Mouse (Mus musculus) heart, embryonic 13.5 days (tissue): ENCODE data around the gene Serpina3n. TPM values are rescaled to one million over a fixed set of nuclear protein-coding genes. Genes with fewer than 3 reads are reported as not detected.
A peak's percentile ranks its signal among the peaks of the same experiment; 100 is the strongest.

Experiments
- ATAC-seq: fragments of 200-750 bp; cut with Nextera tagmentation; 2 replicates; pipeline ENCODE4 v1.8.0; 2017; ENCODE audit warnings: moderate TSS enrichment; ENCODE audit not compliant: insufficient number of reproducible peaks, low FRiP score, low TSS enrichment; ENCODE audit errors: extremely low read depth
- H3K27ac ChIP-seq: fragments of 300-500 bp; sonication (generic); replicated peaks from 2 replicates; pipeline ENCODE4 v1.5.1; 2015; ENCODE audit warnings: moderate library complexity, mild to moderate bottlenecking, inconsistent platforms
- H3K27me3 ChIP-seq: fragments of 300-500 bp; sonication (generic); replicated peaks from 2 replicates; pipeline ENCODE4 v1.6.1; 2015; ENCODE audit warnings: mild to moderate bottlenecking, inconsistent platforms
- H3K36me3 ChIP-seq: fragments of 300-500 bp; sonication (generic); 2 replicates; pipeline ENCODE4 v1.6.1; 2015; ENCODE audit warnings: mild to moderate bottlenecking, inconsistent platforms
- H3K4me1 ChIP-seq: fragments of 300-500 bp; sonication (generic); 2 replicates; pipeline ENCODE4 v1.6.1; 2015; ENCODE audit warnings: inconsistent platforms
- H3K4me2 ChIP-seq: fragments of 300-500 bp; sonication (generic); 2 replicates; pipeline ENCODE4 v1.6.1; 2015; ENCODE audit warnings: inconsistent platforms, mild to moderate bottlenecking, moderate library complexity
- H3K4me3 ChIP-seq: fragments of 300-500 bp; sonication (generic); 2 replicates; pipeline ENCODE4 v1.5.1; 2015; ENCODE audit warnings: moderate library complexity, mild to moderate bottlenecking, inconsistent platforms
- H3K9ac ChIP-seq: fragments of 300-500 bp; sonication (generic); 2 replicates; pipeline ENCODE4 v1.6.1; 2015; ENCODE audit warnings: inconsistent platforms, mild to moderate bottlenecking, moderate library complexity
- H3K9me3 ChIP-seq: fragments of 300-500 bp; sonication (generic); 2 replicates; pipeline ENCODE4 v1.6.1; 2016; ENCODE audit warnings: inconsistent platforms
- WGBS: fragments of 180-500 bp; shearing (Covaris S2); methylation state at CpG from one replicate; pipeline ENCODE4 v1.1.7; 2015; ENCODE audit warnings: mixed read lengths; 5-methylcytosine and 5-hydroxymethylcytosine counted together
- polyA plus RNA-seq: library from polyadenylated mRNA; unstranded; fragments of >200 nt; fragmentation: Nextera tagmentation; extraction: Ambion mirVana; gene quantifications from 2 replicates; pipeline ENCODE4 v1.2.1, GENCODE M21; 2015

Gene Serpina3n
- polyA plus RNA-seq, 1 experiment from 2014 or later, result 0.64 TPM

GRCm38 (mm10) chr12:104412507-104412906 is 6.0 kb downstream of the Serpina3n start:
- Histone ChIP-seq H3K4me2 (no peak overlapping the region), H3K4me3 (no peak overlapping the region), H3K4me1 (0 out of 2 replicates have a peak, but pooled peaks cover 6% of the 10 kb centered on the region), H3K36me3 (no peaks in the 10 kb centered on the region), H3K27ac (no peak overlapping the region), H3K9ac (no peak overlapping the region), H3K9me3 (no peaks in the 10 kb centered on the region), H3K27me3 (peaks cover 27% of the 10 kb centered on the region)
- ATAC-seq, result no peak
- 75% methylated on average over 6 of the region's 6 CpGs for WGBS

- Histone ChIP-seq H3K4me2 (no peak overlapping the region), H3K36me3 (no peaks in the 10 kb centered on the region), H3K9me3 (no peaks in the 10 kb centered on the region), H3K4me3 (no peak overlapping the region), H3K27ac (no peak overlapping the region), H3K9ac (no peak overlapping the region), H3K4me1 (0 out of 2 replicates have a peak, but pooled peaks cover 6% of the 10 kb centered on the region), H3K27me3 (peaks cover 29% of the 10 kb centered on the region)
- no peak for ATAC-seq
- WGBS, result 40% methylated on average over 2 of the region's 2 CpGs
These were observed 8.0 kb downstream of the Serpina3n start for GRCm38 (mm10) chr12:104414576-104414975.

- Histone ChIP-seq H3K9me3 (no peaks in the 10 kb centered on the region), H3K4me3 (no peak overlapping the region), H3K36me3 (no peaks in the 10 kb centered on the region), H3K27ac (peak overlapping the region; percentile 24; the same call in 1 of the 2 replicates), H3K4me2 (no peak overlapping the region), H3K27me3 (peaks cover 31% of the 10 kb centered on the region), H3K4me1 (0 out of 2 replicates have a peak, but pooled peaks cover 6% of the 10 kb centered on the region), H3K9ac (no peak overlapping the region)
- no peak for ATAC-seq
- 35% methylated on average over 6 of the region's 6 CpGs for WGBS
These were observed 9.2 kb downstream of the Serpina3n start for GRCm38 (mm10) chr12:104415625-104416315.

GRCm38 (mm10) chr12:104418340-104419135 is 12.0 kb downstream of the Serpina3n start:
- H3K9me3 ChIP-seq, result no peaks in the 10 kb centered on the region
- peaks cover 9% of the 10 kb centered on the region; the same call in 1 of the 2 replicates for H3K4me1 ChIP-seq
- peak overlapping the region; percentile 61 for H3K4me2 ChIP-seq
- H3K9ac ChIP-seq, result peak overlapping the region; percentile 67
- WGBS, result 19% methylated on average over 15 of the region's 17 CpGs
- H3K36me3 ChIP-seq, result no peaks in the 10 kb centered on the region
- no peak for ATAC-seq
- no peak overlapping the region for H3K27ac ChIP-seq
- peak overlapping the region; percentile 18 for H3K4me3 ChIP-seq
- H3K27me3 ChIP-seq, result peaks cover 28% of the 10 kb centered on the region

GRCm38 (mm10) chr12:104419136-104419462 is 12.6 kb downstream of the Serpina3n start:
- peaks cover 34% of the 10 kb centered on the region for H3K27me3 ChIP-seq
- no peak overlapping the region for H3K27ac ChIP-seq
- H3K36me3 ChIP-seq, result no peaks in the 10 kb centered on the region
- H3K4me2 ChIP-seq, result no peak overlapping the region
- peaks cover 9% of the 10 kb centered on the region; the same call in 1 of the 2 replicates for H3K4me1 ChIP-seq
- no peak overlapping the region for H3K9ac ChIP-seq
- no peak overlapping the region for H3K4me3 ChIP-seq
- no peak for ATAC-seq
- WGBS, result 11% methylated on average over 2 of the region's 2 CpGs
- no peaks in the 10 kb centered on the region for H3K9me3 ChIP-seq

GRCm38 (mm10) chr12:104422615-104423392 is 16.3 kb downstream of the Serpina3n start:
- no peak overlapping the region for H3K4me3 ChIP-seq
- no peak overlapping the region for H3K27ac ChIP-seq
- H3K9me3 ChIP-seq, result no peaks in the 10 kb centered on the region
- 61% methylated on average over 11 of the region's 11 CpGs for WGBS
- H3K27me3 ChIP-seq, result peaks cover 51% of the 10 kb centered on the region
- H3K4me2 ChIP-seq, result no peak overlapping the region
- ATAC-seq, result 0 out of 2 replicates have a peak, but pooled peaks have one; percentile 14
- H3K4me1 ChIP-seq, result peaks cover 3% of the 10 kb centered on the region; the same call in 1 of the 2 replicates
- H3K36me3 ChIP-seq, result no peaks in the 10 kb centered on the region
- no peak overlapping the region for H3K9ac ChIP-seq

- ATAC-seq, result no peak
These were observed 19.1 kb downstream of the Serpina3n start for GRCm38 (mm10) chr12:104425591-104425990.

GRCm38 (mm10) chr12:104426915-104427314 is 20.4 kb downstream of the Serpina3n start:
- Histone ChIP-seq H3K4me1 (peaks cover 3% of the 10 kb centered on the region; the same call in 1 of the 2 replicates), H3K4me3 (no peak overlapping the region), H3K36me3 (no peaks in the 10 kb centered on the region), H3K27me3 (peaks cover 34% of the 10 kb centered on the region), H3K4me2 (no peak overlapping the region), H3K9me3 (no peaks in the 10 kb centered on the region), H3K9ac (no peak overlapping the region), H3K27ac (no peak overlapping the region)
- 7% methylated on average over 7 of the region's 7 CpGs for WGBS
- ATAC-seq, result no peak

More at GRCm38 (mm10) chr12:104425591-104425990, 19.1 kb downstream of the Serpina3n start:
- Histone ChIP-seq H3K9ac (no peak overlapping the region), H3K4me1 (peaks cover 3% of the 10 kb centered on the region; the same call in 1 of the 2 replicates), H3K9me3 (no peaks in the 10 kb centered on the region), H3K36me3 (no peaks in the 10 kb centered on the region), H3K27ac (no peak overlapping the region), H3K4me3 (no peak overlapping the region), H3K4me2 (no peak overlapping the region), H3K27me3 (peaks cover 41% of the 10 kb centered on the region)
- 61% methylated on average over 3 of the region's 3 CpGs for WGBS

GRCm38 (mm10) chr12:104431359-104431758 is 24.8 kb downstream of the Serpina3n start:
- WGBS, result 63% methylated on average over 10 of the region's 10 CpGs
- ATAC-seq, result no peak

GRCm38 (mm10) chr12:104433214-104433613 is 26.7 kb downstream of the Serpina3n start:
- Histone ChIP-seq H3K27me3 (peaks cover 21% of the 10 kb centered on the region), H3K27ac (no peak overlapping the region), H3K9ac (no peak overlapping the region), H3K4me2 (no peak overlapping the region), H3K9me3 (no peaks in the 10 kb centered on the region), H3K36me3 (no peaks in the 10 kb centered on the region), H3K4me3 (no peak overlapping the region), H3K4me1 (no peaks in the 10 kb centered on the region)
- ATAC-seq, result no peak
- 55% methylated on average over 7 of the region's 7 CpGs for WGBS

More at GRCm38 (mm10) chr12:104431359-104431758, 24.8 kb downstream of the Serpina3n start:
- no peak overlapping the region for H3K9ac ChIP-seq
- no peak overlapping the region for H3K4me2 ChIP-seq
- H3K27ac ChIP-seq, result no peak overlapping the region
- no peaks in the 10 kb centered on the region for H3K4me1 ChIP-seq
- H3K9me3 ChIP-seq, result no peaks in the 10 kb centered on the region
- H3K27me3 ChIP-seq, result peaks cover 17% of the 10 kb centered on the region
- no peaks in the 10 kb centered on the region for H3K36me3 ChIP-seq
- H3K4me3 ChIP-seq, result no peak overlapping the region
